Mouse (Mus musculus) MEL (cell line): ENCODE data around the gene Cited2. TPM values are rescaled to one million over a fixed set of nuclear protein-coding genes. Genes with fewer than 3 reads are reported as not detected.

Experiments
- DNase-seq: peaks from one replicate; pipeline ENCODE4 v3.0.0; 2011; ENCODE audit warnings: low read depth, low spot score
- H3K27ac ChIP-seq: 2 replicates; pipeline ENCODE4 v1.5.1; 2012; ENCODE audit warnings: low read depth, mild to moderate bottlenecking, control low read depth, low read length, moderate library complexity; ENCODE audit not compliant: control insufficient read depth
- H3K27me3 ChIP-seq, 2 experiments: fragments of 150-350 bp in 1 of 2; sonication (generic) in 1 of 2; 2 replicates each; pipeline ENCODE4 v1.6.1; 2012; ENCODE audit warnings: low read length in 2 of 2, mild to moderate bottlenecking in 2 of 2, improper control_type of control experiment in 1 of 2, moderate library complexity in 1 of 2; ENCODE audit not compliant: insufficient read depth in 2 of 2, control insufficient read depth in 1 of 2
- H3K36me3 ChIP-seq, 2 experiments: 2 replicates each; pipeline ENCODE4 v1.6.1; 2012 to 2014; ENCODE audit warnings: low read length in 2 of 2, improper control_type of control experiment in 1 of 2, inconsistent platforms in 1 of 2, mild to moderate bottlenecking in 1 of 2; ENCODE audit not compliant: insufficient read depth in 2 of 2, control insufficient read depth in 1 of 2
- H3K4me1 ChIP-seq, 2 experiments: fragments of 150-350 bp in 1 of 2; sonication (generic) in 1 of 2; 2 replicates each; pipeline ENCODE4 v1.6.1; 2012; ENCODE audit warnings: low read length in 2 of 2, improper control_type of control experiment in 1 of 2, mild to moderate bottlenecking in 1 of 2; ENCODE audit not compliant: insufficient read depth in 2 of 2, control insufficient read depth in 1 of 2
- H3K4me3 ChIP-seq, 2 experiments: fragments of 150-350 bp in 1 of 2; sonication (generic) in 1 of 2; 2 replicates each; pipeline ENCODE4 v1.5.1; 2012; ENCODE audit warnings: low read depth in 2 of 2, low read length in 2 of 2, mild to moderate bottlenecking in 2 of 2, moderate library complexity in 2 of 2, control low read depth in 1 of 2, improper control_type of control experiment in 1 of 2; ENCODE audit not compliant: control insufficient read depth in 1 of 2, insufficient read depth in 1 of 2
- H3K79me2 ChIP-seq: 2 replicates; pipeline ENCODE4 v1.6.1; 2012; ENCODE audit warnings: mild to moderate bottlenecking, low read length, moderate library complexity; ENCODE audit not compliant: control insufficient read depth, poor library complexity, insufficient read depth
- H3K9ac ChIP-seq: 2 replicates; pipeline ENCODE4 v1.6.1; 2012; ENCODE audit warnings: low read depth, mild to moderate bottlenecking, control low read depth, low read length, moderate library complexity; ENCODE audit not compliant: control insufficient read depth, poor library complexity, severe bottlenecking
- H3K9me3 ChIP-seq: fragments of 150-350 bp; sonication (generic); replicated peaks from 2 replicates; pipeline ENCODE4 v1.6.1; 2012; ENCODE audit warnings: mild to moderate bottlenecking, low read length, improper control_type of control experiment, moderate library complexity; ENCODE audit not compliant: insufficient read depth
- CTCF ChIP-seq, 3 experiments: IDR thresholded peaks in 2 of 3; conservative IDR thresholded peaks in 1 of 3; 2 replicates each; pipeline ENCODE4 v1.5.1; 2011 to 2012; ENCODE audit warnings: low read length in 3 of 3, low read depth in 2 of 3, mild to moderate bottlenecking in 2 of 3, improper control_type of control experiment in 1 of 3, inconsistent platforms in 1 of 3, mixed read lengths in 1 of 3, moderate library complexity in 1 of 3; ENCODE audit not compliant: control insufficient read depth in 1 of 3, insufficient read depth in 1 of 3, poor library complexity in 1 of 3, severe bottlenecking in 1 of 3
- GABPA ChIP-seq: IDR thresholded peaks from 2 replicates; pipeline ENCODE4 v1.6.1; 2012; ENCODE audit warnings: low read depth, mild to moderate bottlenecking, inconsistent platforms, low read length, improper control_type of control experiment, moderate library complexity
- GATA1 ChIP-seq: IDR thresholded peaks from 2 replicates; pipeline ENCODE4 v1.6.1; 2011; ENCODE audit warnings: low read depth, low read length, improper control_type of control experiment
- POLR2A ChIP-seq, 2 experiments: IDR thresholded peaks; 2 replicates each; pipeline ENCODE4 v1.6.1; 2011 to 2012; ENCODE audit warnings: low read length in 2 of 2, mild to moderate bottlenecking in 2 of 2, control low read depth in 1 of 2, improper control_type of control experiment in 1 of 2, low read depth in 1 of 2, moderate library complexity in 1 of 2; ENCODE audit not compliant: control insufficient read depth in 1 of 2, insufficient read depth in 1 of 2, poor library complexity in 1 of 2
- POLR2AphosphoS5 ChIP-seq: IDR thresholded peaks from 2 replicates; pipeline ENCODE4 v1.6.1; 2012; ENCODE audit warnings: low read depth, borderline replicate concordance, mild to moderate bottlenecking, inconsistent platforms, low read length, moderate library complexity, mixed read lengths
- RCOR1 ChIP-seq: IDR thresholded peaks from 2 replicates; pipeline ENCODE4 v1.6.1; 2012; ENCODE audit warnings: low read depth, mild to moderate bottlenecking, inconsistent platforms, low read length, improper control_type of control experiment
- TCF12 ChIP-seq: IDR thresholded peaks from 2 replicates; pipeline ENCODE4 v1.6.1; 2014; ENCODE audit warnings: low read depth, mild to moderate bottlenecking, inconsistent platforms, low read length, improper control_type of control experiment, moderate library complexity
- UBTF ChIP-seq: IDR thresholded peaks from 2 replicates; pipeline ENCODE4 v1.6.1; 2012; ENCODE audit warnings: low read depth, mild to moderate bottlenecking, inconsistent platforms, low read length, improper control_type of control experiment, moderate library complexity, borderline replicate concordance; ENCODE audit not compliant: insufficient read depth
- polyA plus RNA-seq, 2 experiments: library from polyadenylated mRNA; stranded (reverse) in 1 of 2; unstranded in 1 of 2; fragments of >175 nt in 1 of 2; fragments of >200 nt in 1 of 2; gene quantifications; 2 replicates each; pipeline versions ENCODE4 v1.2.1 to v1.2.4; 2012; ENCODE audit warnings: low replicate concordance in 2 of 2, low read depth in 1 of 2; ENCODE audit not compliant: insufficient read length in 2 of 2, insufficient read depth in 1 of 2, missing spikeins in 1 of 2
- total RNA-seq: library from RNA; depleted of rRNA; stranded (reverse); fragments of 300-350 nt; gene quantifications from 2 replicates; pipeline ENCODE4 v1.2.3, GENCODE M21; 2012

Cited2 gene
- total and polyA plus RNA-seq, 3 experiments: 2.3 to 13.1 TPM; not detected in 1

DNA sequence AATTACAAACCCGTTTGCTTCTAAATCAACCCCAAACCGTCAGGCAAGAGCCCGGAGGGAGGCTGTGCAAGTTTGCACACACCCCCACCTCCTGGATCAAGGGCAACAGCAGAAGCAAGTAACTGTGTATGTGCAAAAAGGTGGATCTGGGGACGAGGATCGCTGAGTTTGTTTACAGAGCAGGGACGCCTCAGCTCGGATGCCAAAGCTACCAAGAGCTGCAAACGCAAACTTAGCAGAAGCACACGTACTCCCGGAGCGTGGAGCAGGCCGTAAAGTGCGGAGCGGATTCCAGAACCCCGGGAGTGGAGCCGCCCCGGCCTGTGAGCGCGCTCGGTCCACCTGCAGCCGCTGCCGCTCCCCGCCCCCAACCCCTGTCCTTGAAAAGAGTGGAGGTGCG, 860 bp upstream of the Cited2 start (continued):
- TF ChIP-seq GABPA: no peak; the same call in 1 of the 2 replicates
- peak; percentile 65 for TF ChIP-seq TCF12
- TF ChIP-seq CTCF (IDR thresholded peaks at IDR 0.05 in 2 of 3, conservative IDR thresholded peaks at IDR 0.05 in 1 of 3; ENCODE audit: control insufficient read depth in 1 of 3, insufficient read depth in 1 of 3, low read depth in 2 of 3, low read length in 3 of 3, poor library complexity in 1 of 3, severe bottlenecking in 1 of 3): peak in 2 of 3 experiments; percentile 0 to 3; a peak in 1 of 6 replicates
- TF ChIP-seq, all 39 proteins: peak for 22

DNA sequence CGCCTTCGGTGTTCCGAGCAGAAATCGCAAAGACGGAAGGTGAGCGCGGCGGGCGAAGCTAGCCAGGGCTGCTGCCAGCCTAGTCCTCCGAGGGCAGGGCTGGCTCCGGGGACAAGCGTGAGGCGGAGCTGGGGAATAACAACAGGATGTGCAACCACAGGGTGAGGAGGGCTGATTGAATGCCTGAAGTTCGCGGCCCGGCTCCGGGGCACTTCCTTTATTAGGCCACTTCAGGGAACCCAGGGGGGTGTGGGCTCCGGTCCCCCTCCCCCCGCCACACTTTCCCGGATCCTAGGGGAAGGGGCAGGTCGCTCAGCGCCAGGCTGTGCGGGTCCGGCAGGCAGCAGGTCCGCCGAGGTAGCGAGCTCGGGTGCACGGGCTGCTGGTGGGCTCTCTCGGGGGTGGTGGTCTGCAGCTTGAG, 413 bp downstream of the Cited2 start:
- Histone ChIP-seq H3K36me3 (peaks cover 0 to 17% of the 10 kb centered on the region in 2 experiments; a peak in 2 of 4 replicates), H3K4me1 (peaks cover 10 to 19% of the 10 kb centered on the region in 2 experiments), H3K9ac (peak overlapping the region; percentile 83), H3K27ac (peak overlapping the region; percentile 78), H3K4me3 (peak overlapping the region; percentile 69 to 70), H3K79me2 (peaks cover 6% of the 10 kb centered on the region), H3K27me3 (no peaks in the 10 kb centered on the region), H3K9me3 (no peaks in the 10 kb centered on the region)
- TF ChIP-seq POLR2AphosphoS5 (no peak), RCOR1 (0 out of 2 replicates have a peak, but pooled peaks have one; percentile 1), UBTF (peak; percentile 22; the same call in 1 of the 2 replicates)
- DNase-seq: no peak

DNA sequence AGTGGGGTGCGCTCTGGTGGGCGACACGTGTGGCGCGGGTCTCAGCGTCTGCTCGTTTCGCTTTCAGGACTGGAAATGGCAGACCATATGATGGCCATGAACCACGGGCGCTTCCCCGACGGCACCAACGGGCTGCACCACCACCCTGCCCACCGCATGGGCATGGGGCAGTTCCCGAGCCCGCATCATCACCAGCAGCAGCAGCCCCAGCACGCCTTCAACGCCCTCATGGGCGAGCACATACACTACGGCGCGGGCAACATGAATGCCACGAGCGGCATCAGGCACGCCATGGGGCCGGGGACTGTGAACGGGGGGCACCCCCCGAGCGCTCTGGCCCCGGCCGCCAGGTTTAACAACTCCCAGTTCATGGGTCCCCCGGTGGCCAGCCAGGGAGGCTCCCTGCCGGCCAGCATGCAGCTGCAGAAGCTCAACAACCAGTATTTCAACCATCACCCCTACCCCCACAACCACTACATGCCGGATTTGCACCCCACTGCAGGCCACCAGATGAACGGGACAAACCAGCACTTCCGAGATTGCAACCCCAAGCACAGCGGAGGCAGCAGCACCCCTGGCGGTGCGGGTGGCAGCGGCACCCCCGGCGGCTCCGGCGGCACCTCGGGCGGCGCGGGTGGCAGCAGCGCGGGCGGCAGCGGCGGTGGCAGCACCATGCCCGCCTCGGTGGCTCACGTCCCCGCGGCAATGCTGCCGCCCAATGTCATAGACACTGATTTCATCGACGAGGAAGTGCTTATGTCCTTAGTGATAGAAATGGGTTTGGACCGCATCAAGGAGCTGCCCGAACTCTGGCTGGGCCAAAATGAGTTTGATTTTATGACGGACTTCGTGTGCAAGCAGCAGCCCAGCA, 1.1 kb downstream of the Cited2 start:
- TF ChIP-seq POLR2AphosphoS5 (peak; percentile 42; the same call in 1 of the 2 replicates), GATA1 (no peak), UBTF (no peak)
- peak; percentile 44 for DNase-seq
- Histone ChIP-seq H3K36me3 (peaks cover 0 to 14% of the 10 kb centered on the region in 2 experiments; a peak in 2 of 4 replicates), H3K27me3 (no peaks in the 10 kb centered on the region), H3K4me3 (peak overlapping the region; percentile 69 to 70), H3K9me3 (no peaks in the 10 kb centered on the region), H3K9ac (peak overlapping the region; percentile 83), H3K27ac (no peak overlapping the region), H3K4me1 (peaks cover 5 to 17% of the 10 kb centered on the region in 2 experiments), H3K79me2 (peaks cover 6% of the 10 kb centered on the region)

DNA sequence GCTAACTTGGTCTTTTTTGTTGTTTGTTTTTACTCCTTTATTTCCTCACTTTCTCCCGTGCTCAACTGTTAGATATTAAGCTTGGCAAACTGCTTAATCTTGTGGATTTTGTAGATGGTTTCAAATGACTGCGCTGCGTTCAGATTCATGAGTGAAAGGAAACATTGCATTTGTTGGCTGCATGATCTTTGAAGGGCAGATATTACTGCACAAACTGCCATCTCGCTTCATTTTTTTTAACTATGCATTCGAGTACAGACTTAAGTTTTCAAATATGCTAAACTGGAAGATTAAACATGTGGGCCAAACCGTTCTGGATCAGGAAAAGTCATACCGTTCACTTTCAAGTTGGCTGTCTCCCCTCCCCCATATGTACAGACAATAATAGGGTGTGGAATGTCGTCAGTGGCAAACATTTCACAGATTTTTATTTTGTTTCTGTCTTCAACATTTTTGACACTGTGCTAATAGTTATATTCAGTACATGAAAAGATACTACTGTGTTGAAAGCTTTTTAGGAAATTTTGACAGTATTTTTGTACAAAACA, 2.1 kb downstream of the Cited2 start:
- no peak overlapping the region for H3K27ac ChIP-seq
- H3K79me2 ChIP-seq: peaks cover 6% of the 10 kb centered on the region
- no peak overlapping the region for H3K4me3 ChIP-seq
- no peaks in the 10 kb centered on the region for H3K9me3 ChIP-seq
- peaks cover 0 to 11% of the 10 kb centered on the region in 2 experiments; a peak in 2 of 4 replicates for H3K36me3 ChIP-seq
- H3K4me1 ChIP-seq: peaks cover 0 to 12% of the 10 kb centered on the region in 2 experiments; a peak in 2 of 4 replicates
- H3K9ac ChIP-seq: no peak overlapping the region
- H3K27me3 ChIP-seq: no peaks in the 10 kb centered on the region
- no peak for TF ChIP-seq POLR2A (IDR thresholded peaks at IDR 0.05; ENCODE audit: control insufficient read depth in 1 of 2, insufficient read depth in 1 of 2, low read depth in 1 of 2, low read length in 2 of 2, poor library complexity in 1 of 2)
- TF ChIP-seq, all 39 proteins: peak for 0
- DNase-seq: no peak
